Mouse (Mus musculus): ENCODE results near the gene Nr2f2. TPM values are rescaled to one million over a fixed set of nuclear protein-coding genes. Genes with fewer than 3 reads are reported as not detected.

Gene Nr2f2
- 84.8 and 98.4 TPM in 2 replicates for polyA plus RNA-seq (2015; fragmentation: Nextera tagmentation; extraction: Ambion mirVana)

GRCm38 (mm10) chr7:70365941-70366807, at the start of gene Nr2f2:
Gene Nr2f2 (minus strand): TSS chr7:70366735.
- H3K4me3 ChIP-seq = peak within 1 kb of the TSS; percentile 46
- no peaks in the 10 kb centered on the region for H3K36me3 ChIP-seq (replicated peaks)
- no peaks in the 10 kb centered on the region for H3K9me3 ChIP-seq
- H3K4me2 ChIP-seq = peak within 1 kb of the TSS; percentile 49
- peak within 1 kb of the TSS; percentile 86 for H3K27ac ChIP-seq
- peak within 1 kb of the TSS; percentile 56 for H3K9ac ChIP-seq
- 2% methylated on average over 16 of the region's 16 CpGs for WGBS
- H3K4me1 ChIP-seq = peaks cover 20% of the 10 kb centered on the region
- no peak for ATAC-seq (replicated peaks)
- H3K27me3 ChIP-seq (replicated peaks) = peaks cover 44% of the 10 kb centered on the region

GRCm38 (mm10) chr7:70414461-70414860, 47.9 kb upstream of the Nr2f2 start:
- Histone ChIP-seq H3K4me2 (no peak overlapping the region), H3K4me3 (no peak overlapping the region), H3K9me3 (no peaks in the 10 kb centered on the region), H3K27me3 (replicated peaks) (no peaks in the 10 kb centered on the region), H3K36me3 (replicated peaks) (no peaks in the 10 kb centered on the region), H3K27ac (no peak overlapping the region), H3K4me1 (no peaks in the 10 kb centered on the region), H3K9ac (no peak overlapping the region)
- ATAC-seq (replicated peaks) = no peak
- 92% methylated on average over 4 of the region's 4 CpGs for WGBS

GRCm38 (mm10) chr7:70413646-70414045, 47.1 kb upstream of the Nr2f2 start:
- Histone ChIP-seq H3K9me3 (no peaks in the 10 kb centered on the region), H3K4me3 (no peak overlapping the region), H3K4me1 (no peaks in the 10 kb centered on the region), H3K27me3 (replicated peaks) (no peaks in the 10 kb centered on the region), H3K27ac (no peak overlapping the region), H3K9ac (no peak overlapping the region), H3K36me3 (replicated peaks) (no peaks in the 10 kb centered on the region), H3K4me2 (no peak overlapping the region)
- WGBS = 83% methylated on average over 4 of the region's 4 CpGs
- no peak for ATAC-seq (replicated peaks)

GRCm38 (mm10) chr7:70412900-70413299, 46.4 kb upstream of the Nr2f2 start:
- no peaks in the 10 kb centered on the region for H3K9me3 ChIP-seq
- no peak for ATAC-seq (replicated peaks)
- no peak overlapping the region for H3K4me3 ChIP-seq
- no peaks in the 10 kb centered on the region for H3K36me3 ChIP-seq (replicated peaks)
- no peaks in the 10 kb centered on the region for H3K27me3 ChIP-seq (replicated peaks)
- no peak overlapping the region for H3K4me2 ChIP-seq
- 93% methylated on average over 7 of the region's 7 CpGs for WGBS
- H3K27ac ChIP-seq = no peak overlapping the region
- no peaks in the 10 kb centered on the region for H3K4me1 ChIP-seq
- H3K9ac ChIP-seq = no peak overlapping the region

- WGBS = 96% methylated on average over 3 of the region's 3 CpGs
- no peak for ATAC-seq (replicated peaks)
These were observed 43.8 kb upstream of the Nr2f2 start for GRCm38 (mm10) chr7:70410350-70410749.

GRCm38 (mm10) chr7:70409890-70410289, 43.4 kb upstream of the Nr2f2 start:
- WGBS = 94% methylated on average over 11 of the region's 11 CpGs
- no peak overlapping the region for H3K4me3 ChIP-seq
- no peaks in the 10 kb centered on the region for H3K36me3 ChIP-seq (replicated peaks)
- H3K27ac ChIP-seq = no peak overlapping the region
- no peak overlapping the region for H3K9ac ChIP-seq
- H3K27me3 ChIP-seq (replicated peaks) = no peaks in the 10 kb centered on the region
- no peaks in the 10 kb centered on the region for H3K4me1 ChIP-seq
- H3K9me3 ChIP-seq = no peaks in the 10 kb centered on the region
- ATAC-seq (replicated peaks) = no peak
- H3K4me2 ChIP-seq = no peak overlapping the region

More at GRCm38 (mm10) chr7:70410350-70410749, 43.8 kb upstream of the Nr2f2 start:
- H3K4me2 ChIP-seq = no peak overlapping the region
- no peaks in the 10 kb centered on the region for H3K4me1 ChIP-seq
- no peaks in the 10 kb centered on the region for H3K27me3 ChIP-seq (replicated peaks)
- H3K36me3 ChIP-seq (replicated peaks) = no peaks in the 10 kb centered on the region
- H3K9ac ChIP-seq = no peak overlapping the region
- no peak overlapping the region for H3K27ac ChIP-seq
- no peaks in the 10 kb centered on the region for H3K9me3 ChIP-seq
- no peak overlapping the region for H3K4me3 ChIP-seq

GRCm38 (mm10) chr7:70408814-70409213, 42.3 kb upstream of the Nr2f2 start:
- H3K9ac ChIP-seq = no peak overlapping the region
- H3K4me2 ChIP-seq = no peak overlapping the region
- H3K4me3 ChIP-seq = no peak overlapping the region
- no peaks in the 10 kb centered on the region for H3K27me3 ChIP-seq (replicated peaks)
- no peaks in the 10 kb centered on the region for H3K4me1 ChIP-seq
- no peak for ATAC-seq (replicated peaks)
- WGBS = 77% methylated on average over 3 of the region's 3 CpGs
- H3K27ac ChIP-seq = no peak overlapping the region
- no peaks in the 10 kb centered on the region for H3K36me3 ChIP-seq (replicated peaks)
- H3K9me3 ChIP-seq = no peaks in the 10 kb centered on the region

GRCm38 (mm10) chr7:70407123-70407522, 40.6 kb upstream of the Nr2f2 start:
- no peaks in the 10 kb centered on the region for H3K9me3 ChIP-seq
- H3K9ac ChIP-seq = no peak overlapping the region
- no peak overlapping the region for H3K4me2 ChIP-seq
- H3K4me1 ChIP-seq = no peaks in the 10 kb centered on the region
- 89% methylated on average over 11 of the region's 11 CpGs for WGBS
- H3K27ac ChIP-seq = no peak overlapping the region
- H3K4me3 ChIP-seq = no peak overlapping the region
- ATAC-seq (replicated peaks) = no peak
- H3K36me3 ChIP-seq (replicated peaks) = no peaks in the 10 kb centered on the region
- no peaks in the 10 kb centered on the region for H3K27me3 ChIP-seq (replicated peaks)

- Histone ChIP-seq H3K4me2 (no peak overlapping the region), H3K9me3 (no peaks in the 10 kb centered on the region), H3K27me3 (replicated peaks) (no peaks in the 10 kb centered on the region), H3K36me3 (replicated peaks) (no peaks in the 10 kb centered on the region), H3K9ac (no peak overlapping the region), H3K4me3 (no peak overlapping the region), H3K4me1 (no peaks in the 10 kb centered on the region), H3K27ac (no peak overlapping the region)
- ATAC-seq (replicated peaks) = no peak
- 87% methylated on average over 11 of the region's 11 CpGs for WGBS
These were observed 40.0 kb upstream of the Nr2f2 start for GRCm38 (mm10) chr7:70406527-70406926.

GRCm38 (mm10) chr7:70405466-70405865, 38.9 kb upstream of the Nr2f2 start:
- Histone ChIP-seq H3K4me1 (no peaks in the 10 kb centered on the region), H3K36me3 (replicated peaks) (no peaks in the 10 kb centered on the region), H3K4me2 (no peak overlapping the region), H3K9me3 (no peaks in the 10 kb centered on the region), H3K27me3 (replicated peaks) (no peaks in the 10 kb centered on the region), H3K4me3 (no peak overlapping the region), H3K9ac (no peak overlapping the region), H3K27ac (no peak overlapping the region)
- no peak for ATAC-seq (replicated peaks)
- 63% methylated on average over 2 of the region's 2 CpGs for whole genome bisulfite sequencing

GRCm38 (mm10) chr7:70382828-70383227, 16.3 kb upstream of the Nr2f2 start:
- H3K36me3 ChIP-seq (replicated peaks) = no peaks in the 10 kb centered on the region
- H3K27ac ChIP-seq = no peak overlapping the region
- H3K4me2 ChIP-seq = no peak overlapping the region
- H3K27me3 ChIP-seq (replicated peaks) = 0 out of 2 replicates have a peak, but pooled peaks cover 2% of the 10 kb centered on the region
- no peak overlapping the region for H3K9ac ChIP-seq
- no peaks in the 10 kb centered on the region for H3K9me3 ChIP-seq
- H3K4me1 ChIP-seq = 0 out of 2 replicates have a peak, but pooled peaks cover 4% of the 10 kb centered on the region
- H3K4me3 ChIP-seq = no peak overlapping the region
- 85% methylated on average over 4 of the region's 4 CpGs for WGBS
- ATAC-seq (replicated peaks) = no peak

- H3K4me3 ChIP-seq = no peak overlapping the region
- H3K27ac ChIP-seq = 0 out of 2 replicates have a peak overlapping the region, but pooled peaks have one; percentile 23
- H3K4me2 ChIP-seq = peak overlapping the region; percentile 30
- H3K9ac ChIP-seq = no peak overlapping the region
- 34% methylated on average over 14 of the region's 14 CpGs for WGBS
- H3K27me3 ChIP-seq (replicated peaks) = 0 out of 2 replicates have a peak, but pooled peaks cover 7% of the 10 kb centered on the region
- H3K4me1 ChIP-seq = 0 out of 2 replicates have a peak, but pooled peaks cover 4% of the 10 kb centered on the region
- peak; percentile 67; the same call in 1 of the 2 replicates for ATAC-seq (replicated peaks)
- H3K36me3 ChIP-seq (replicated peaks) = no peaks in the 10 kb centered on the region
- no peaks in the 10 kb centered on the region for H3K9me3 ChIP-seq
These were observed 15.1 kb upstream of the Nr2f2 start for GRCm38 (mm10) chr7:70381409-70382244.

All from midbrain, embryonic 15.5 days (tissue).